Mouse (Mus musculus) bone marrow macrophage, adult 2 months (primary cell): ENCODE results near the gene Arl11.

Source experiments
- CTCF ChIP-seq: IDR thresholded peaks from 2 replicates; pipeline ENCODE4 v1.5.1; 2012; ENCODE audit warnings: low read depth, mild to moderate bottlenecking, low read length, moderate library complexity
- POLR2A ChIP-seq: IDR thresholded peaks from 2 replicates; pipeline ENCODE4 v1.6.1; 2012; ENCODE audit warnings: mild to moderate bottlenecking, low read depth, low read length, borderline replicate concordance

DNA sequence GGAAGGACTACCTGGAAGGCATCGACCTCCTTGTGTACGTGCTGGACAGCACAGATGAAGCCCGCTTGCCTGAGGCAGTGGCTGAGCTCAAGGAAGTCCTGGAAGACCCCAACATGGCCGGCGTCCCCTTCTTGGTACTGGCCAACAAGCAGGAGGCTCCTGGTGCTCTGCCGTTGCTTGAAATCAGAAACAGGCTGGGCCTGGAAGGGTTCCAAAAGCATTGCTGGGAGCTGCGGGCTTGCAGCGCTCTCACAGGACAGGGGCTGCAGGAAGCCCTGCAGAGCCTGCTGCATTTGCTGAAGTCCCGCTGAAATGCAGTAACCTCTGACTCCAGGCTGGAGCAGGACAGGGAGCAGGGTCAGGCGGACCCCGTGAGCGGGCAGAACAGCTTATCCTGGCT, 1.4 kb downstream of the Arl11 start:
- TF ChIP-seq CTCF (no peak), POLR2A (no peak)
